Mouse (Mus musculus) left cerebral cortex, adult 18-20 months (tissue): ENCODE data around the gene Itpr2. TPM values are rescaled to one million over a fixed set of nuclear protein-coding genes. Genes with fewer than 3 reads are reported as not detected.

Experiments used
- DNase-seq, 2 experiments: peaks; one replicate each; pipeline ENCODE4 v3.0.0; 2021 to 2022; ENCODE audit warnings: low spot score in 2 of 2, mixed read lengths in 1 of 2
- total RNA-seq, 2 experiments: library from RNA; stranded (reverse); gene quantifications; 2 replicates each; pipeline ENCODE4 v1.2.3; 2021

Gene Itpr2
- total RNA-seq, 2 experiments from 2014 or later, result 10.7 to 13.3 TPM

DNA sequence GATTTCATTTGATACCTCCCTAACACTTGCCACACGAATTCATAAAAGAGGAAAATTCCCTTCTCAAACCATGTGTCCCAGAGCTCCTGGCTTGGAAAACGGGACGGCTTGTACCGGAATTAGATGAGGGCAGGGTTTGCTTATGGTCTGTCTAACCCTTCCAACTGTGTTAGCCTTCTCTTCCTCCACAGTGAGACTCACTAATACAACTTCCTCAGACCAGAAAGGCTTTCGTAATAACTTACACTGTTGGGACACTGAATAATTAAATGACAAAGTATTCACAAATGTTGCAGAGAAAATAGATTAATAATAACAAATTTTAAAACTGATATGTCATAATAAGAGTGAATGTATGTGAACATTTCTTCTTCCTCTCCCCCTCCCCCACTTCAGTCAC, 187.7 kb downstream of the Itpr2 start:
- no peak for DNase-seq

DNA sequence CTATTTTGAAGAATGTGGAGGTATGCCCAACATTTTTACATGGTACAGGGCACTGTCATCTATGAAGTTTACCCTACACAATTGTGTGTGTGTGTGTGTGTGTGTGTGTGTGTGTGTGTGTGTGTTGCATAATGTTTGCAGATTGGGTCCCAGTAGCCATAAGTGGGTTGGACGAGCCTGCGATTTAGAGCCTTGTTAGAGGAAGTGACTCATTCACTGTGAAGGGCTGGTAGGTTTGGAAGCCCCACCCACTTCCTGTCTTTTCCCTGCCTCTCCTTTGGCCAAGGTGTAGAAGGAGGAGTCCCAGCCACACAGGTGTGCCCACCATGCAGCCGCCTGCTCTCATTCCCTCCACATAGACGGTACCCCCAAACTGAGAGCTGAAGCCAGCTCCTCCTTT, 188.6 kb downstream of the Itpr2 start:
- DNase-seq, result no peak

DNA sequence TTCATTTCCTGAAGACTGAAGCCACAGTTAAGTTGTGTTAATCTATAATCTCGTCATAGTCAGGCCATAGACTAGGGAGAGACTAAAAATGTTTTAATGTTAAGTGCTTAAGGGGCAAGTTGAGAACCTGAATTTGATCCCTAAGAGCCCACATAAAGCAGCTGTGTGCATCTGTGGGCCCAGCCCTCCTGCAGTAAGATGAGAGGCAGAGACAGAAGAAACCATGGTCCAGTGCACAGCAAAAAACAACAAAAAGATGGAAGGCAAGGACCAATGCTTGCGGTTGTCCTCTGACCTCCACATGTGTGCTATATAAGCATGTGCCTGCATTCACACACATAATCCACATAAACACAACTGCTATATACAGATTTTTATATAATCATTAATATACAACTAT, 191.8 kb downstream of the Itpr2 start:
- no peak for DNase-seq

DNA sequence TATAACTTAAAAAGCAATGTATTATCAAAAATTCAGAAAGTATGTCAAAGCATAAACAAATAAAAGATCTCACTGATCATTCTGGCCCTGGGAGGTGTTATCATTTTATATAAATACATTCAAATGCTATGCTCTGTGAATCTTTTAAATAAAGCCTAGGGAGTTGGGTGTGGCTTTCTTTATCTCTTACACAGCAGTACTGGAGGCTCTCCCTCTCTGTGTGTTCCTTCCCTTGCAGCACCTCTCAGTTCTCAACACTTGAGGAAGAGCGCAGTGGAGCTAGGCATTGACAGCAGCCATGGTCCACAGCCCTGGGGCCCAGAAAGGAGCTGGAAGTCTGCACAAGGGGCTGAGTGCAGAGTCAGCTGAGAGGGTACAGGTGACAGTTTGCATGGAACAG, 192.7 kb downstream of the Itpr2 start:
- no peak for DNase-seq

DNA sequence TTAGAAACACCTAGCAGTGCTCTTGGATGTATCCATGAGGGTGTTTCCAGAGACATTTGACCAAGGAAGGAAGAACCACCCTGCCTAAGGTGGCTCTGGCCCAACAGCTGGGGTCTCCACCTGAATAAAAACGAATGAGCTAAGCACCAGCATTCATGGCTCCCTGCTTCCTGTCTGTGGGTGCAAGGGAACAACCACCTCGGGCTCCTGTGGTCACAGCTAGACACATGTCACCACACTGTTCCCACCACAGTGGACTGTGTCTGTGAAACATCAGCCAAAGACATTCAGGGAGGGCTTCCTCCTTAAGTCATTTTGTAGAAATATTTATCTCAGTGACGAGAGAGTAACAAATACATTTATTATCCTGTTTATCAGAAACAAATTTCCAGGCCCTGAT, 196.0 kb downstream of the Itpr2 start:
- DNase-seq, result no peak

DNA sequence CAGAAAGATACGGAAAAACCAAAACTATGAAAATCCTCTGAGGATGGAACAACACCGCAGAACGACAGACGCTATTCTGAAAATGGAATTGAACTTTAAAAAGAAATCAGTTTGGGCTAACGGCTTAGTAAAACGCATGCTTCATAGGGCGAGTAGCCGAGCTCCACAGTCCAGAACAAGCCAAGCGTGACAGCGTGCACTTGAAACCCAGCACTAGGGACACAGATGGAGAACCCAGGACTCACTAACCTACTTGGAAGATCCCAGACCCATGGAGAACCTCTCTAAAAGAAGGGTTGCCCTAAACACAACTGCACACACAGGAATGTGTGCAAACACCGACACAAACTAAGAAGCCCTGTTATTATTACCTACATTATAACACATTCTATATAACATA, 197.9 kb downstream of the Itpr2 start:
- DNase-seq, result no peak

DNA sequence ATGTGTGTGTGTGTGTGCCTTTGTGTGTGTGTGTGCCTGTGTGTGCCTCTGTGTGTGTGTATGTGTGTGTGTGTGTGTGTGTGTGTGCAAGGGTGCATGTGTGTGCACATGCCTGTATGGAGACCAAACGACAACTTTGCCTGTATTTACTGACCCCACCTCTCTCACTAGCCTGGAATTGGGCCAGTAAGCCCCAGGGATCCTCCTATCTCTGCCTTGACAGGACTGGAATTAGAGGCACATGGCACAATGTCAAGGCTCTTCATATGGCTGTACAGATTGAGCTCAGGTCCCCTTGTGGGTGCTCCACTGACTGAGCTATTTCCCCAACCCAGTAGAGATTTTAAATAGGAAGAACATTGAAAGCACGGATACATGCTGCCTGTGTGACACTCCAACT, 198.7 kb downstream of the Itpr2 start:
- DNase-seq, result no peak

DNA sequence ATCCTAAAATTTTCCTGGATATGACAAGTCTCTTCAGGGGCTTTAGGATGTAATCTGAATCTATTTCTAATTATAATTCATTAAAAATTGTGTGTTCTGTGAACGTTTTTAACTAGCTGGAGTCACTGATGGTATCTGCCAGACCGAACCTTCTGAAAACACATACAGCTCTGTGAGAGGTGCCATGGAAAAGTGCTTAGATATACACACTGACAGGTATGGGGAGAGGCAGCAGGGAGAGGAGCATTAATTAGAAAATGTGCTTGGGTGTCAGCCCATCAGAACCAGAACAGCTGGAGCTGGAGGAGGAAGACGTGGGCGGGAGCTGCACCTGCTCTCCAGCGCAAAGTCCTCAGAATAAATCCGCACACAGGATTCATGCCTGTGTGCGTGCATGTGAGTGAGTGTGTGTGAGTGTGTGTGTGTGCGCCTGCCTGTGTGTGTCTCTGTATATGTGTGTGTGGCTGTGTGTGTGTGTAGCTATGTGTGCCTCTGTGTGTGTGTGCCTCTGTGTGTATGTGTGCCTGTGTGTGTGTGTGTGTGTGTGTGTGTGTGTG, 199.4 kb downstream of the Itpr2 start:
- DNase-seq, result peak in 1 of 2 experiments; percentile 14

DNA sequence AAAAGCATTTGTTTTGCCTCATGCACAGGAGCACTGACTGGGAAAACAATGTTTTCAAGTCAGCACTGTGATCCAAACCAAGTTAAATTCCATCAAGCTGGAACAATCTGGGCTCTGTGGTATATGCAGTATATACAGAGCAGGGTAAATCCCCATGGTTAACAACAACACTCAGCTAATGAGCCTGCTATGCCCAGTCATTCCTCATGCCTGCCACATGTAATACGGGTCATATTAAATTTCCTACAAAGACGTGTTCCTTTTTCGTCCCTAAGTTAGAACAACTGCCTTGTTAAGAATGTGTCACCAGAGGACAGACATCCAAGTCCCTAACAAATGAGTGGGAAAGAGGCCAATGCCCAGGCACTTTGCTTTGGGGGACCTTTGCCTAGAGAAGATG, 199.9 kb downstream of the Itpr2 start:
- DNase-seq, result no peak

DNA sequence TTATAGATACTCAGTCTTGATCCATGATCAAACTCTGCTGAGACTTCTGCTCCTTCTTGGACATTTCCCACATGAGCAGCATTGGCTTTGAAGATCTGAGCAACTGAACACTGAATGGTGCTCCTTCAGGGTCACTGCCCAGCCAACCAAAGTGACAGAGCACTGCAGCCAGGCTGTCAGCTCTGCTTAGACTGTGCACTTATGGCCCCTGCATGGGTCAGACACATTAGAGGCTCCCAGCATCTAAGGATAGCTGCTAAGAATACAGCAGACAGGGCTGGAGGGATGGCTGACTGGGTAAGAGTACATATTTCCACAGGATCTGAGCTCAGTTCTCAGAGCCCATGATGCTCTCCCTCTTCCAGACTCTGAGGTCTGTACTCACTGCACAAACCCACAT, 201.1 kb downstream of the Itpr2 start:
- no peak for DNase-seq

DNA sequence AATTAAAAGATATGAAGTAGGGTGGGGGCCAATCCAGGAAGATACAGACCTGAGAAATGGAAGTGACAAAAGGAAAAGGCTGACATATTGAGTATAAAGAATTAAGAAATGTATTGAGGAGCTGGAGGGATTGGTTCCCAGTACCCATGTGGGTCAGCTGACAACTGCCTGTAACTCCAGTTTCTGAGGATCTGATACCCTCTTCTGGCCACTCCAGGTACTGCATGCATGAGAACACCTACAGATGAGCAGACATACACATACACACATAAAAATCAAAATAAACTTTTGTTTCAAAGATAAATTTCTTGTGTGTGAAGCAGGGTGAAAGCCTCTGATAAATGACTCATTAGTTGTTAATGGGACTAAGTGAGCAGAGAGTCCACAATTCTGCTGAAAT, 203.3 kb downstream of the Itpr2 start:
- DNase-seq, result no peak

DNA sequence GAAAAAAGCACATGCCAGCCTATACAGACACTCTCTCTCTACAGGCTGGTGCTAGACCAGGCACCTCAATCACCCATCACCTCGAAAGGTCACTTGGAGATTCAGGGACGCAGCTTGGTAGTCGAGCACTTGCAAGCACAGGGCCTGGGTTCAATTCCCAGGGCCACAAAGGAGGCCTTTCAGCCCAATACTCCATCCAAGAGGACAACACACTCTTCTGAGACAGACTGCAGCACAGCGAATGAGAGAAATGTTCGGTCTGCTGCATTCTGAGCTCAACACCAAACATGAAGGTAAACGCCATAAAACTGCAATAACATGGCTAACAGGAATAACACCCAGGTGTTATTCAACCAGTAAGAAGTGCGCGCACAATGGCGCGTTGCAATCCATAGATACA, 211.0 kb downstream of the Itpr2 start:
- no peak for DNase-seq

DNA sequence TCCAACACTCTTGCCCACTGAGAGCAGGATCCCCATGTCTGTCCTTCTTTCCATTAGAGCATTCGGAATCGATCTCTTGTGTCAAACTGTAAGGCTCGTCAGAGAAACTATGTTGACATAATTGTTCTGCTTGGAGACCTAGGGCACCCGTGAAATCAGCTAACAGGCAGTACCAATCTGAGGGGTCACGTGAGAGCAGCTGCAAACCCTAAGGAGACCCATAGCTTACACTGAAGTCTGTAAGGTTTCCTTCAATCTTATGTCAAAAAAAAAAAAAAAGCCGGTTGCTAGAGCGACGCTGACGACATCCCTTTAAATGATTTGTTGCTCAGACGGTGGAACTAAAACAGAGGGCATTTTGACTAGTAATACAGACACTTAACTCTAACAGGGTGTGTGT, 212.2 kb downstream of the Itpr2 start:
- no peak for DNase-seq

DNA sequence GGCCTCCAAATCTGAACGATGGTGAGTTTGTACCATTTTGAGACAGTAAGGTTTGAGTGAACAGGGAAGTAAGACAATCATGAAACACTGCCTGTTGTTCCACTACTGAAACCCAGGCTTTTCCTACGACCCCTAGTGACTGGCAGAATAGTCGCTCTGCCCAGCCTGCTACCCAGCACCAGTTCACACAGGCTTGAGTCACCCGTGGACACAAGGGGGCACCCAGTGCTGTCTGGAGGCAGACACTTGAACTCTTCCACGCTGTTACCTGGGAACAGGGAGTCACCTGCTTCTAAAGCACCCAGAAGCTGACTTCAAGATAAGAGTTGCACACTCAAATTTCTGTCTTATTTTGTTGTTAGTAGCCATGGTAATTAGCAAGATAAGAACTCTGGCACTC, 213.8 kb downstream of the Itpr2 start:
- no peak for DNase-seq

DNA sequence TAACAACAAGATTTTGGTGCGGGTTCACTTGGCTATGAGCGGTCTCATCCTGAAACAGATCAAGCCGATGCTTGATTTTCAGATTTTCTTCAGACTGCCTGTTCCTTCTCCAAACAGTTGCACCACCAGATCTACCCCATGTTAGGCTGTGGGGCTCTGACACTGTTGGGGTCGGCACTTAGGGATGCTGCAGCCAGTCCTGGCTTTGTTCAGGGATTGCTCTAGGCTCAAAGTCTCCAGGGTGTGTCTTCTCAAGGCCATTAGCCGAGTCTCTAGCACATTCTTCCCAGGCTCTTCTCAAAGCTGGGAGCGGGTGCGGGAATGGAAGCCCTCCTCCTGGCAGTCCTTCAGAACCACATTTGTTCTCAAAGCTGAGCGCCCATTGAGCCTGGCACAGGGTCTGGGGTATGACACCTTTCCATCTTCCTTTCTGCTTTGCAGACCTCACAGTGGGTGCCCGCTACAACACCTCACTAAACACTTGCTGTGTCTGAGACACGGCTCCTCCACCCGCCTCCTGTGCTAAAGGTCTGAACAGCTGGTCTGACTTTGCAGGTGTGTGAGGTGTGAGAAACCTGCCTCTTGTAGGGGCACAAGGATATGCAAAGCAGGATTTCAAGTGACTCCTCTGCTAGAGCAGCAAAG, 217.0 kb downstream of the Itpr2 start:
- no peak for DNase-seq

DNA sequence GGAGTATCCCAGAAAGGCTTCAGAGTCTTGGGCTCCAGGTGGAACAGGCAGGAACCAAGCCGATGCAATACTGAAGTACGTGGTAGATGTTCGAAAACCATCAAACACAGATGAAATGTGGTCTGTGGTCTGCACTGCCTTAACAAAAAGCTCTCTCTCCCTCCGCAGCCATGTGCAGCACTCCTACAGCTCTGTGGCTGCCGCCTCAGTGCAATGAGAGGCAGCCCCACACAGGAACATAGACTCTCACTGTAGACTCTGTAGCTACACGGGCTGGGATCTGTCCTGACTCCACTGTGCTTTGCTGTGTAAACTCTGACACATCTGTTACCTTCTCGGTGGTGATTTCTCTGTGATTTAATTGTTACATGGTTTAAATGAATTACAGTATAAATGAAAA, 218.0 kb downstream of the Itpr2 start:
- no peak for DNase-seq

DNA sequence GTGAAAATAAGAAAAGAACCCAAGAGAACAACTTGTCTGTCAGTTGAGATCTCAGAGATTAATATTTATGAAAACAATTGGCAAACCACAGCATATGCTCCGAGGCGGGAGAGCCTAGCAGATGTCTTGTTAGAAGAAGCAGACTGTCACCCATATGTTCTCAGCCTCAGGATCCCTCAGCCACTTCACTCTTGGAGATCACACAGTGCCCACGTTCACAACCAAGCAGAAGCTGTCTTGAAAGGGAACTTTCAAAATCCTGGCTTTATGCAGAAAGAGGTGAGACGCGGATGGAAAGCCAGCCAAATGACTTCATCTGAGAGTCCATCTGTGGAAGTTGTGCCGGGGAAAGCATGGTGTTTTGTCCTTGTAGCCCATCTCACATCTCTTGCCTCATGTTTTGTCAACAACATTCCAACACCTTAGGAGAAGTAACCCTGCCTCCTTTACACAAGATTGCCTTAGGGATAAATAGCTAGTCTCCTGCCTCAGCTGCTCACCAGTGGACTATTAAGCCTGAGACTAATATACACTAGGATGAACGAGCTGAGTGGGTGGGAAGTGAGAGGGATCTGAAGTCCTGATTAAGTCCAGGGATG, 219.9 kb downstream of the Itpr2 start:
- peak; percentile 71 to 86 for DNase-seq

DNA sequence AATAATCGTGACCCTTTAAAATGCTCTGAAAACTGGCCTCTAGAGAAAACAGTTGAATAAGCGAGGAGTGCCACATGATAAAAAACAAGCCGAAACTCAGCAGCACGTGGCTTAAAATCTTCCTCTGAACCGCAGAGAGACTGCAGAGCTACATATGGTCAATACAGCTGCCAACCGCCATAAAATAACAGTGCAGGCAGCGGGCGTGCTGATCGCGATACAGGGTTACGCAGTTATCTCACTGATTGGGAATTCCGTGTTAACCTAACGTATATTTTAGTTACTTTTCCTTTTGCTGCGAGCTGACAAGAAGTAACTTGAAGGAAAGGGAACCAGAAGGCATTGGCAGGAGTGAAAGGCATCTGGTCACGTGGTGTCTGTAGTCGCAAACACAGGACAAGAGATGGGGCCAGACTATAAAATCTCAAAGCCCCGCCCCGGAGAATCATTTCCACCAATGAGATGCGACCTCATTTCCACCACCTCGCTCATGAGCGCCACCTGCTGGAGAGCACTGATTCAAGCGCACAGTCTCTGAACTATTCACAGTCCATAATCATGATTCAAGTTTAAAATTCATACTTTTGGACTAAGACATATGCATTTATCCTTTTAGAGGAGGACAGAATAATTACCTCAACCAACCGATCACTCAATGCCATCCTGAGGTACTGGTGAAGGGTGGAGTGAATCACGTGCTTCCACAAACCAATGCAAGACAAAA, 220.7 kb downstream of the Itpr2 start:
- DNase-seq, result peak; percentile 67 to 73

DNA sequence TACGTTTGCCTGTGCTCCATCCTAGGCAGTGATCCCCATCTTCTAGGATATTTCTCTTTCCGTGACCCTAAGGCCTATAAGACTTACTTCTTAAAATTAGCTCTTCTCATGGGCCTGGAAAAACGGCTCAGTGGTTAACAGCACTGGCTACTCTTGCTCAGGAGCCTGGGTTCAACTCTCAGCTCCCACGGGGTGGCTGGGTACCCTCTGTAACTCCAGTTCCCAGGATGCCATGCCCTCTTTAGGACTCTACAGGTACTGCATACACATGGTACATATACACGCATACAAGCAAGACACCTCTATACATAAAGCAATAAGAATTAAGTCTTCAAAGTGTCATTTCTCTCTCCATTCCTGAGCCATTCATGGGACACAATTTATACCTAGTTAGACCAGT, 228.8 kb downstream of the Itpr2 start:
- DNase-seq, result no peak

DNA sequence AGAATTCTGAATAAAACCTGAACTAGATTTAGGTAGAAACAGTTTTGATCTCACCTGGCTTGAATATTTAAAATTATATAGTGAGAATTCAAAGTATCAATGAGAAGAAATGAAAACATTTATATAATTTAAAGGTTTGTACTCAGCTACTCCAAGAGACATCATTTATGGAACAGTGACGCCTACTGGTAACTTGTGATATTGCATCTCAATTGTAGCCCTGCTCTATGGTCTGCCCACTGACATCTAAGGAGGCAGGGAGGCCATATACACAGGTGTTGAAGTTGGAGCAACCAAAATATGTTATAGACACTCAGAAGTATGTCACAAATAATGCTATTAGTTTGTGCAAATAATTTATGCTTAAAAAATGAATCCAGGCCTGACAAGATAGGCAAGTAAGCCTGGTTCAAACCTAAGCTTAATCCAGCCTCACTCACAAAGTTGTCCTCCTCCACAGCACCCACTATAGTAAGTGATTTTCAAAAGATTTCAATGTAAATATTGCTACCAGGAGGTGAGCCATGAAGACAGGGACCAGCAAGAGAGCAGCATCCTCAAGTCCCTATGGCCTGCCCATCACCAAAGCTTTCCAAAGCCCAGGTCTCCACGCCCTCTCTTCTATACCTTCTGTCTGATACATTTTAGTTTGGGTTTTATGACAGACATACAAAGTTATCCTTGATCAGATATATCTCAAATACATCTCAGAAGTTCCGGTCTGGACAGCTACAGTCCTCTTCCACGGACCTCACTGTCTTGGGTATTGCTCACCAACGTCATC, 229.6 kb downstream of the Itpr2 start:
- peak; percentile 52 to 73 for DNase-seq

DNA sequence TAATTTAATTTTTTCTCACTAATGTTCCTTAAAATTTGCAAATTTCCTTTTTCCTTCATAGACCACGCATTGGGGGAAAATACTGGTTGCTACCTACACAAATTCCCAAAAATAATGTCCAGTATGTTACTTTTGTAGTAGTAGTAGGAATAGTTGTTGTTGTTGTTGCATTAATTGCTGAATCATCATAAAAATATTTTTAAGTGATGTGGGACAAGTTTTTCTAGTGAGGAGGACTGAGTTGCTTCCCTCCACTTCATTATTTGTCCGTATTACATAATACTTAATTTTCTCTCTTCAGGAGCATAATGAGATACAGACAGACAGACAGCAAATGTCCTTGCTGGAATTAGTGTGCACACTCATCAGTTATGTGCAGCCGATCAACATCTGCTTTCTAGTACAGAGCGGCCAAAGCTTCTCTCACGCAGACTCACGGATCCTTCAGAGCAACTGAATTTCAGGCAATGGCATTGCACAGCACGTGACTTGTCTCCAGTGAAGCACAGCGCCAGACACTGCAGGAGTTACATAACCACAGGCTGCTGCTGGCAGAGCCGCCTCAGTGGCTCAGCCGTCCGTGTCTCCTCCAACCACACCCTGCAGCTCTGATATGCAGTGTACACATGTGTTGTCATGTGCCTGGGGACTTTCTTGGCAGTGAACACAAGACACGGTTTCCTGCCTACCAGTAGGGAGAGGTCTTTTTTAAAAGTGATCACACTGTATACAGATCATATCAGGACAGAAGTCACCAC, 231.1 kb downstream of the Itpr2 start:
- peak; percentile 50 to 68 for DNase-seq
